Mouse (Mus musculus): Measurements from ENCODE around the gene Yjefn3. TPM values are rescaled to one million over a fixed set of nuclear protein-coding genes. Genes with fewer than 3 reads are reported as not detected.
A peak's percentile ranks its signal among the peaks of the same experiment; 100 is the strongest.

The Yjefn3 gene
- polyA plus RNA-seq, 1 experiment from 2014 or later, result 5.2 TPM

DNA sequence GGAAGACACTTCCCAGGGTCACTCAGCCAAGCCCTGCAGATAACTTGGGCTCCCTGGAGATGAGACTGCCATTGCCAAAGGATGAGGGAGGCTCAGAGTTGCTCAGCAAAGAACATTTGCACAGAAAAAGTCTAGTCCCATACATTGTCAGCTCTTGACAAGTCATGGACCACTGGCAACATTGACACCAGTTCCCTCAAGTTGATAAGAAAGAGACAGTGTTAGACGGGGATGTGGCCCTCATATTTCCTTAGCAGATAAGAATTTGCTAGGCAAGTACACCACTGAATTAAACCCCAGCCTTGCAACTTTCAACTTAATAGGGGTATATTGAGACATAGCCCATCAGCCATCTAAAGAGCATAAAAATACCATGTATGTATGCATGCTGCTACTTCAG, 21.5 kb upstream of the Yjefn3 start:
- ATAC-seq (replicated peaks; ENCODE audit: low FRiP score, low read depth), result no peak

DNA sequence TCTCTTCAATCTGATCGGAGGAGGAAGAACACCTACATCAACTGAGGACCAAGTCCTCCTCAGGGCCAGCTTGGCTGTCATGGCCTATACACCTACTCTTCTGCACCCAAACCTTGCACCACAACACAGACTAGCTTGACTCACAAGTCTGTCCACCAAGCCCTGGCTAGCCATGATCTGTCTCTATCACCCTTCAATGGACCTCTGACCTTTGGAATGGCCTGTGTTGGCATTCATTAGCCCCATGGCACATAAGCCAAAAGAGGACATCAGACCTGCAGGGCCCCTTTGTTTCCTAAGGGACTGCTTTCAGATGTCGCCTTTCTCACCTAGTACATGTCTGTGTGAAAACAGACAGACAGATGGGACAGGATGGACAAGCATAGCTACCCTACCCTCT, 18.6 kb upstream of the Yjefn3 start:
- Histone ChIP-seq H3K4me2 (ENCODE audit: low read length) (no peak overlapping the region), H3K9me3 (replicated peaks; ENCODE audit: low read length) (no peaks in the 10 kb centered on the region), H3K27me3 (ENCODE audit: insufficient read depth, low read length) (no peaks in the 10 kb centered on the region), H3K9ac (ENCODE audit: low read depth, low read length) (no peak overlapping the region), H3K36me3 (ENCODE audit: insufficient read depth, low read length) (peaks cover 17% of the 10 kb centered on the region), H3K27ac (0 out of 2 replicates have a peak overlapping the region, but pooled peaks have one; percentile 73), H3K4me3 (replicated peaks; ENCODE audit: low read depth, low read length) (no peak overlapping the region), H3K4me1 (replicated peaks; ENCODE audit: insufficient read depth, low read length) (peaks cover 12% of the 10 kb centered on the region; the same call in 1 of the 2 replicates)
- no peak for TF ChIP-seq CTCF (IDR thresholded peaks at IDR 0.05; ENCODE audit: low read depth)
- ATAC-seq (replicated peaks; ENCODE audit: low FRiP score, low read depth) (no peak), DNase-seq (ENCODE audit: low spot score) (no peak)
- 80% methylated on average over 2 of the region's 2 CpGs for WGBS

More for the DNA sequence above, 21.5 kb upstream of the Yjefn3 start:
- H3K9me3 ChIP-seq (replicated peaks; ENCODE audit: low read length), result no peaks in the 10 kb centered on the region
- no peaks in the 10 kb centered on the region; the same call in 1 of the 2 replicates for H3K36me3 ChIP-seq (ENCODE audit: insufficient read depth, low read length)
- no peak overlapping the region for H3K4me3 ChIP-seq (replicated peaks; ENCODE audit: low read depth, low read length)
- H3K9ac ChIP-seq (ENCODE audit: low read depth, low read length), result no peak overlapping the region
- no peak for DNase-seq (ENCODE audit: low spot score)
- whole genome bisulfite sequencing, result 85% methylated on average over 1 of the region's 1 CpGs
- peaks cover 12% of the 10 kb centered on the region; the same call in 1 of the 2 replicates for H3K4me1 ChIP-seq (replicated peaks; ENCODE audit: insufficient read depth, low read length)
- no peak overlapping the region for H3K4me2 ChIP-seq (ENCODE audit: low read length)
- H3K27me3 ChIP-seq (ENCODE audit: insufficient read depth, low read length), result no peaks in the 10 kb centered on the region
- no peak for TF ChIP-seq CTCF (IDR thresholded peaks at IDR 0.05; ENCODE audit: low read depth)
- H3K27ac ChIP-seq, result no peak overlapping the region

DNA sequence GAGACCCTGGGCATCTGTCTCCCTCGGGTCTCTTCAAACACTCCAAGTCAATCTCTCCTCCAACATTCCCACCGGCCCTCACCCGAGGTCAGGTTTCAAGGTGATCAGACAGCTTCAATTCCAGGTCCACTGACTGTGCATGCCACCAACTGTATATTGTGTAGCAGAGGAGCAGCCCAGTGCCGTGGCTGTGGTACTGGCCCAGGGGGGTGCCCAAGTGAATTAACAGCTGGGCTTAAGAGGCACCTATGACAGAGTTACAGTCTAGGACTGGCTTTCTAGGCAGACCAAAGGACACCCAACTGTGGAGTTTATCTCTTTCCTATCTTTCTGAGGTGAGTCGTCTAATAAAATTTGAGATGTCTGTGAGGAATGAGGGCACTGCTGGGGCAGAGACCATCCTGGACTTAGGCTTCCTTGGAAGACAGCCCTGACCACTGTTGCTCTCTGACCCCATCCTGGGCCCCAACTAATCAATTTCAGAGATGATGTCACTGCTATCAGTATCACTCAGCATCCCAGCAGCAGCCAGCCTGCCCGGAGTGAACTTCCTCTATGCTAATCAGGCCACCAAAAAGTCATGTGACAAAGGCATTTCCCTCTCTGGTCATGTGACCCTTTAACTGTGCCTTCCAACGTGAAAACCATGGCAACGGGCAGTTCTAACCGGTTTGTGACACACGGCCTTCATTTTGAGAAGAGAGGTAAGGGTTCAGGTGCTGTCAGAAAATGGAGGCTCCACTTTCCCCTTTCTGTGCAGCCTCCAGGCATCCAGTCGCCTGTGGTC, 17.6 kb upstream of the Yjefn3 start:
- Histone ChIP-seq H3K4me3 (replicated peaks; ENCODE audit: low read depth, low read length) (no peak overlapping the region), H3K4me2 (ENCODE audit: low read length) (peak overlapping the region; percentile 10; the same call in 1 of the 2 replicates), H3K27ac (peak overlapping the region; percentile 73), H3K36me3 (ENCODE audit: insufficient read depth, low read length) (peaks cover 28% of the 10 kb centered on the region), H3K4me1 (replicated peaks; ENCODE audit: insufficient read depth, low read length) (peaks cover 12% of the 10 kb centered on the region; the same call in 1 of the 2 replicates), H3K9ac (ENCODE audit: low read depth, low read length) (no peak overlapping the region), H3K27me3 (ENCODE audit: insufficient read depth, low read length) (no peaks in the 10 kb centered on the region), H3K9me3 (replicated peaks; ENCODE audit: low read length) (no peaks in the 10 kb centered on the region)
- WGBS, result 33% methylated on average over 11 of the region's 11 CpGs
- peak; percentile 89 for DNase-seq (ENCODE audit: low spot score)
- peak; percentile 75 for ATAC-seq (replicated peaks; ENCODE audit: low FRiP score, low read depth)
- no peak for TF ChIP-seq CTCF (IDR thresholded peaks at IDR 0.05; ENCODE audit: low read depth)

DNA sequence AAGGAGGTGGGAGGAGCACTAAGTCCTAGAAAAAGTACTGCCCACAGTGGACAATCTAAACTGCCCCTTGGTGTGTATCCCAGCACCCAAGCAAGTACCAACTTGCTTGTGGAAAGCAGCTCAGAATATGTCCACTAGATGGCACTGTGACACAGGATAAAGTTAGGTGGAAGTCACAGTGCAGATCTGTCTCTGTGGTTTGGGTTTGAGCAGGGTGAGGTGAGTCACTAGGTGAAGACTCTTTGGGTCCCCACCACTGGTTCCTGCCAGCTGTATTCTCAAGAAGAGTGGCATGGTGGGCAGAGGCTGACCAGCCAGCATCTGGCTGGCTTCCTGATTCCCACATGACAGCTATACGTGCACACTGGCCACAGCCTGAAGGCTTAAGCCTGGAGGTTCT, 16.5 kb upstream of the Yjefn3 start:
- TF ChIP-seq CTCF (IDR thresholded peaks at IDR 0.05; ENCODE audit: low read depth), result peak; percentile 88
- H3K4me3 ChIP-seq (replicated peaks; ENCODE audit: low read depth, low read length), result no peak overlapping the region
- no peaks in the 10 kb centered on the region for H3K9me3 ChIP-seq (replicated peaks; ENCODE audit: low read length)
- H3K9ac ChIP-seq (ENCODE audit: low read depth, low read length), result no peak overlapping the region
- no peak overlapping the region for H3K27ac ChIP-seq
- 50% methylated on average over 1 of the region's 1 CpGs for WGBS
- no peak overlapping the region for H3K4me2 ChIP-seq (ENCODE audit: low read length)
- ATAC-seq (replicated peaks; ENCODE audit: low FRiP score, low read depth) (peak; percentile 33; the same call in 1 of the 2 replicates), DNase-seq (ENCODE audit: low spot score) (peak; percentile 86)
- H3K36me3 ChIP-seq (ENCODE audit: insufficient read depth, low read length), result peaks cover 39% of the 10 kb centered on the region
- H3K4me1 ChIP-seq (replicated peaks; ENCODE audit: insufficient read depth, low read length), result peaks cover 12% of the 10 kb centered on the region; the same call in 1 of the 2 replicates
- no peaks in the 10 kb centered on the region for H3K27me3 ChIP-seq (ENCODE audit: insufficient read depth, low read length)

DNA sequence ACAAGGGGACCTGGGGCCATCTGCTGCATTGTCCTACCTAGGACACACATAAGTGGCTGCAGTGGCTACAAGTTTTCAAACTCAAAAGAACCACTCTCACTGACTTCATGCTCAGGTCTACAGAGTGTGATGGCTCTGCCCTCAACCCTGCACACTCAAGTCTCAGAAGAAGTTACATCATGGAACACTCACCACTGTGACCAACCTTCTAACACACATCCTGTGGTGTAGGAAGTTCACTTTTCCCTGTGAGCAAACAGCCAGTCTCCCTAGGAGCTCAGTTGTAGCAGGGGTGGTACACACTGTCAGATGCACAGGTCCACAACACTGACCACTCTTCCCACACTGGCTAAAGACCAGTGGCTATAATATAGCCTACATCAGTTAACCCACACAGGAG, 16.0 kb upstream of the Yjefn3 start:
- Histone ChIP-seq H3K36me3 (ENCODE audit: insufficient read depth, low read length) (peaks cover 39% of the 10 kb centered on the region), H3K27me3 (ENCODE audit: insufficient read depth, low read length) (no peaks in the 10 kb centered on the region), H3K4me2 (ENCODE audit: low read length) (no peak overlapping the region), H3K9ac (ENCODE audit: low read depth, low read length) (no peak overlapping the region), H3K4me1 (replicated peaks; ENCODE audit: insufficient read depth, low read length) (peaks cover 12% of the 10 kb centered on the region; the same call in 1 of the 2 replicates), H3K9me3 (replicated peaks; ENCODE audit: low read length) (no peaks in the 10 kb centered on the region), H3K4me3 (replicated peaks; ENCODE audit: low read depth, low read length) (no peak overlapping the region), H3K27ac (no peak overlapping the region)
- DNase-seq (ENCODE audit: low spot score), result no peak
- TF ChIP-seq CTCF (IDR thresholded peaks at IDR 0.05; ENCODE audit: low read depth), result no peak
- ATAC-seq (replicated peaks; ENCODE audit: low FRiP score, low read depth), result 0 out of 2 replicates have a peak, but pooled peaks have one; percentile 3

- TF ChIP-seq CTCF (IDR thresholded peaks at IDR 0.05; ENCODE audit: low read depth), result peak; percentile 60
- DNase-seq (ENCODE audit: low spot score) (peak; percentile 78), ATAC-seq (replicated peaks; ENCODE audit: low FRiP score, low read depth) (no peak)
- no peak overlapping the region for H3K27ac ChIP-seq
- no peaks in the 10 kb centered on the region for H3K27me3 ChIP-seq (ENCODE audit: insufficient read depth, low read length)
- H3K4me3 ChIP-seq (replicated peaks; ENCODE audit: low read depth, low read length), result no peak overlapping the region
- WGBS, result 61% methylated on average over 5 of the region's 5 CpGs
- peaks cover 63% of the 10 kb centered on the region for H3K36me3 ChIP-seq (ENCODE audit: insufficient read depth, low read length)
- no peaks in the 10 kb centered on the region for H3K9me3 ChIP-seq (replicated peaks; ENCODE audit: low read length)
- H3K4me1 ChIP-seq (replicated peaks; ENCODE audit: insufficient read depth, low read length), result peaks cover 5% of the 10 kb centered on the region; the same call in 1 of the 2 replicates
- H3K4me2 ChIP-seq (ENCODE audit: low read length), result no peak overlapping the region
- H3K9ac ChIP-seq (ENCODE audit: low read depth, low read length), result no peak overlapping the region
These were observed 13.2 kb upstream of the Yjefn3 start for GRCm38 (mm10) chr8:69915748-69916147.
